Mouse (Mus musculus): ENCODE measurements around the gene Sox5. TPM values are rescaled to one million over a fixed set of nuclear protein-coding genes. Genes with fewer than 3 reads are reported as not detected.

The Sox5 gene
- polyA plus RNA-seq, 1 experiment from 2014 or later = 29.7 TPM

DNA sequence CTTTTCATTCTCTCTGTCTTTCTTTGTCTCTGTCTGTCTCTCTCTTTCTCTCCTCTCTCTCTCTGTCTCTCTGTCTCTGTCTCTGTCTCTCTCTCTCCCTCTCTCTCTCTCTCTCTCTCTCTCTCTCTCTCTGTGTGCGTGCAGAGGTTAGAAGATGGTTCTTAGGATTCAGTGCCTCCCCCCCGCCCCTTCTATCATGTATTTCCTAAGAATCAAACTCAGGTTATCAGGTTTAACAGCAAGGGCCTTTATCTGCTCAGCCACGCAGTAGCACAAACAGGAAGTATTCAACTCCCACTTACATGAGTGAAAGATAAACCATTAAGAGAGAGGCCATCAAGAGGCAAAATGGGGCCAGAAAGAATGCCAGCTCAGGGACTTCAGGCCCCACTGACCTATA is 913.0 kb downstream of the Sox5 start:
- no peak overlapping the region for H3K9ac ChIP-seq (replicated peaks; ENCODE audit: low read length)
- no peak overlapping the region for H3K27ac ChIP-seq (replicated peaks; ENCODE audit: low read depth, low read length)
- no peaks in the 10 kb centered on the region for H3K27me3 ChIP-seq (ENCODE audit: control insufficient read depth, insufficient read depth, low read length)
- H3K4me3 ChIP-seq (replicated peaks; ENCODE audit: low read depth, low read length) = no peak overlapping the region
- ATAC-seq (ENCODE audit: low FRiP score, low TSS enrichment) = no peak
- no peak overlapping the region for H3K4me2 ChIP-seq (ENCODE audit: low read length)
- no peaks in the 10 kb centered on the region for H3K36me3 ChIP-seq (ENCODE audit: control insufficient read depth, insufficient read depth, low read length)
- no peaks in the 10 kb centered on the region for H3K9me3 ChIP-seq (ENCODE audit: control insufficient read depth, low read length)
- WGBS = 87% methylated on average over 3 of the region's 3 CpGs
- H3K4me1 ChIP-seq (ENCODE audit: control insufficient read depth, insufficient read depth, low read length) = no peaks in the 10 kb centered on the region
- DNase-seq = no peak

DNA sequence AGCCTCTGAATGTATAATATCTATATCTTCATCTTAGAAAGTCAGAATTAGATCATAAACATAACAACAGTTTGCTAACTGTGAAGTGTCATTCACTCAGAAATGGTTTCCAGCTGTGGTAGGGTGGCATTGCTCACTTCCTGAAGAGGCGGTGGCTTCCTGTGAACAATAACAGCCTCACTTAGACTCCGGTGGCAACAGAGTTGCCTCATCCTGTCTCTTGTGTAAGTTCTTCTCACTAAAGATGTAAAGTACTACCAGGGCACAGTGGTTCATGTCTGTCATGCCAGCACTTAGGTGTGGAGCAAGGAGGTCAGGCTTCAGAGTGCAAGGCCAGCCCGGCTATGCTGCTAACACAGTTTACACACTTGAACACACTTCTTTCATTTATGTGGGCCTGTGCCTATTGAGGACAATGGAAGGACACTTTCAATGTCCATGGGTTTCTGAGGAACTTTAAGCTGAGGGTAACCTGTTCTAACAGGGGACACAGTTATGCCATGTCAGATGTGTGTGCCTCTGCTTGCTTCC is 913.6 kb downstream of the Sox5 start:
- 89% methylated on average over 3 of the region's 3 CpGs for WGBS
- no peak overlapping the region for H3K27ac ChIP-seq (replicated peaks; ENCODE audit: low read depth, low read length)
- no peak for DNase-seq
- no peaks in the 10 kb centered on the region for H3K9me3 ChIP-seq (ENCODE audit: control insufficient read depth, low read length)
- no peak for ATAC-seq (ENCODE audit: low FRiP score, low TSS enrichment)
- H3K4me2 ChIP-seq (ENCODE audit: low read length) = no peak overlapping the region
- H3K9ac ChIP-seq (replicated peaks; ENCODE audit: low read length) = no peak overlapping the region
- no peak overlapping the region for H3K4me3 ChIP-seq (replicated peaks; ENCODE audit: low read depth, low read length)
- no peaks in the 10 kb centered on the region for H3K4me1 ChIP-seq (ENCODE audit: control insufficient read depth, insufficient read depth, low read length)
- no peaks in the 10 kb centered on the region for H3K27me3 ChIP-seq (ENCODE audit: control insufficient read depth, insufficient read depth, low read length)
- no peaks in the 10 kb centered on the region for H3K36me3 ChIP-seq (ENCODE audit: control insufficient read depth, insufficient read depth, low read length)

- H3K9me3 ChIP-seq (ENCODE audit: control insufficient read depth, low read length) = no peaks in the 10 kb centered on the region
- H3K4me1 ChIP-seq (ENCODE audit: control insufficient read depth, insufficient read depth, low read length) = no peaks in the 10 kb centered on the region
- no peaks in the 10 kb centered on the region for H3K36me3 ChIP-seq (ENCODE audit: control insufficient read depth, insufficient read depth, low read length)
- 66% methylated on average over 5 of the region's 5 CpGs for WGBS
- H3K27ac ChIP-seq (replicated peaks; ENCODE audit: low read depth, low read length) = no peak overlapping the region
- DNase-seq = no peak
- H3K4me3 ChIP-seq (replicated peaks; ENCODE audit: low read depth, low read length) = no peak overlapping the region
- no peak for ATAC-seq (ENCODE audit: low FRiP score, low TSS enrichment)
- no peak overlapping the region for H3K4me2 ChIP-seq (ENCODE audit: low read length)
- no peak overlapping the region for H3K9ac ChIP-seq (replicated peaks; ENCODE audit: low read length)
- H3K27me3 ChIP-seq (ENCODE audit: control insufficient read depth, insufficient read depth, low read length) = no peaks in the 10 kb centered on the region
Measured at GRCm38 (mm10) chr6:143867029-143867428, 914.7 kb downstream of the Sox5 start.

DNA sequence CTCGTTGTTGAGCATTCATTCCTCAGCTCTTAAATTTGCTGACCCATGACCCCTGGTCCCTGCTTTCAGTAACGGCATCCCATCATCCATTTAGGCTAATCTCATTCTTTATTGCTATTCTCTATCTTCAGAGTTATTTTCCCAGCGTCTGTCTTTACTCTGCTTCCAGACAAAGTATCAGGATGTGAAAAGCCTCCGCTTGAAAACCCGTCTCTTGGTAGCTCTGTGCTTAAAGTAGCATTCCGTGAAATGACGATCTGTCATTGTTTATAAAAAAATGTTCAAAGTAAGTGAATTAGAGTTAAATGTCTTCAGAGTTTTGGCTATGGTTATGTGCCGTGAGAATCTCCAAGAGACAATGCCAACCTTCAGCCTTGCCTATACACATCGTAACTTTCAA is 915.2 kb downstream of the Sox5 start:
- no peak for ATAC-seq (ENCODE audit: low FRiP score, low TSS enrichment)
- 62% methylated on average over 9 of the region's 9 CpGs for WGBS
- no peak for DNase-seq
- Histone ChIP-seq H3K36me3 (ENCODE audit: control insufficient read depth, insufficient read depth, low read length) (no peaks in the 10 kb centered on the region), H3K9ac (replicated peaks; ENCODE audit: low read length) (no peak overlapping the region), H3K4me1 (ENCODE audit: control insufficient read depth, insufficient read depth, low read length) (no peaks in the 10 kb centered on the region), H3K27me3 (ENCODE audit: control insufficient read depth, insufficient read depth, low read length) (no peaks in the 10 kb centered on the region), H3K9me3 (ENCODE audit: control insufficient read depth, low read length) (no peaks in the 10 kb centered on the region), H3K4me3 (replicated peaks; ENCODE audit: low read depth, low read length) (no peak overlapping the region), H3K4me2 (ENCODE audit: low read length) (no peak overlapping the region), H3K27ac (replicated peaks; ENCODE audit: low read depth, low read length) (no peak overlapping the region)

DNA sequence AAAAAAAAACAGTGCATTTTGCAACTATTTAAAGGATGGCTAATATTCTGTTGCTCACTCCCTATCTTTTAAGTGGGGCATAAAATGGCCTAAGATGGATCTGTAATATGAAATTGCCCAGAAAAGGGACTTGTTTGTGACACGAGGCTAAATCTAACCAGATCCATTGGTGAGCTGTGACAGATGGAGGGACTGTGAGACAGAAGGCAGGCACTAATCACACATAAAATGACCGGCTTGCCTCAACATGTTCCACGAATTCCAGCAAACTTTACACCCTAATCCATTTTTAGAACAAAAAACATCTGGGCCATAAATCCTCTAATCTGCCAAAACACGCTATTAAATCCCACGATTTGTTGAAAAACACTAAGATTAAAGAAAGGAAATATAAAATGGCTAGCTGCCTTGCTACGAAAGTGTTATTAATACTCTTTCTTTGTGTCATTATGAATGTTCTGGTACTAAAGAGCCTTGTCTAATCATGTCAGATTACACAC is 919.1 kb downstream of the Sox5 start:
- Histone ChIP-seq H3K4me1 (ENCODE audit: control insufficient read depth, insufficient read depth, low read length) (0 out of 2 replicates have a peak, but pooled peaks cover 4% of the 10 kb centered on the region), H3K27me3 (ENCODE audit: control insufficient read depth, insufficient read depth, low read length) (no peaks in the 10 kb centered on the region), H3K9me3 (ENCODE audit: control insufficient read depth, low read length) (no peaks in the 10 kb centered on the region), H3K36me3 (ENCODE audit: control insufficient read depth, insufficient read depth, low read length) (no peaks in the 10 kb centered on the region), H3K9ac (replicated peaks; ENCODE audit: low read length) (no peak overlapping the region), H3K4me3 (replicated peaks; ENCODE audit: low read depth, low read length) (no peak overlapping the region), H3K4me2 (ENCODE audit: low read length) (no peak overlapping the region), H3K27ac (replicated peaks; ENCODE audit: low read depth, low read length) (no peak overlapping the region)
- no peak for DNase-seq
- no peak for ATAC-seq (ENCODE audit: low FRiP score, low TSS enrichment)
- 49% methylated on average over 6 of the region's 6 CpGs for WGBS

- Histone ChIP-seq H3K4me3 (replicated peaks; ENCODE audit: low read depth, low read length) (no peak overlapping the region), H3K27ac (replicated peaks; ENCODE audit: low read depth, low read length) (no peak overlapping the region), H3K4me1 (ENCODE audit: control insufficient read depth, insufficient read depth, low read length) (peaks cover 4% of the 10 kb centered on the region; the same call in 1 of the 2 replicates), H3K27me3 (ENCODE audit: control insufficient read depth, insufficient read depth, low read length) (no peaks in the 10 kb centered on the region), H3K36me3 (ENCODE audit: control insufficient read depth, insufficient read depth, low read length) (no peaks in the 10 kb centered on the region), H3K9ac (replicated peaks; ENCODE audit: low read length) (no peak overlapping the region), H3K4me2 (ENCODE audit: low read length) (no peak overlapping the region), H3K9me3 (ENCODE audit: control insufficient read depth, low read length) (no peaks in the 10 kb centered on the region)
- WGBS = 60% methylated on average over 7 of the region's 7 CpGs
- DNase-seq = no peak
- no peak for ATAC-seq (ENCODE audit: low FRiP score, low TSS enrichment)
Measured at GRCm38 (mm10) chr6:143860036-143860435, 921.7 kb downstream of the Sox5 start.

DNA sequence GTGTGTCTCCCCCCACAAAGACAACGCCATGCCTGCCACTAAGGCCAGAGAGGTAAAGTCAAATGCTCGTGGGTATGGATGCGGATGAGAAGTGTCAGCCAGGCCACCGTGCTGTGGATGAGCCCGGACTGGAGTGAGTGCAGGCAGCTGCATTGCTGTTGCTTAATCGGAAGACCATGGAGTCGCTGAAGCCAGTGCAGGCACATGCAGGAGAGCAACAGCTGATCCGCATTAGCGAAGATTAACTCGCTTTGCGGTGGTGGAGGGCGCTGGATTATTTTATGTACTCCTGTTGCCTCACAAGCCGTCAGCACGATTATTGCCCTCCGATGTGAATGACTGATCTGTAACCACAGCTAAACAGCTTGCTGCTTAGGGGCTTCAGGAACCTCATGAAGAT is 922.2 kb downstream of the Sox5 start:
- H3K27ac ChIP-seq (replicated peaks; ENCODE audit: low read depth, low read length) = no peak overlapping the region
- WGBS = 56% methylated on average over 15 of the region's 15 CpGs
- no peak overlapping the region for H3K9ac ChIP-seq (replicated peaks; ENCODE audit: low read length)
- DNase-seq (peak; percentile 68), ATAC-seq (ENCODE audit: low FRiP score, low TSS enrichment) (peak; percentile 20; the same call in 1 of the 2 replicates)
- no peak overlapping the region for H3K4me3 ChIP-seq (replicated peaks; ENCODE audit: low read depth, low read length)
- no peaks in the 10 kb centered on the region for H3K36me3 ChIP-seq (ENCODE audit: control insufficient read depth, insufficient read depth, low read length)
- H3K4me1 ChIP-seq (ENCODE audit: control insufficient read depth, insufficient read depth, low read length) = peaks cover 4% of the 10 kb centered on the region; the same call in 1 of the 2 replicates
- H3K27me3 ChIP-seq (ENCODE audit: control insufficient read depth, insufficient read depth, low read length) = no peaks in the 10 kb centered on the region
- no peak overlapping the region for H3K4me2 ChIP-seq (ENCODE audit: low read length)
- no peaks in the 10 kb centered on the region for H3K9me3 ChIP-seq (ENCODE audit: control insufficient read depth, low read length)

- no peak for ATAC-seq (ENCODE audit: low FRiP score, low TSS enrichment)
- no peaks in the 10 kb centered on the region for H3K36me3 ChIP-seq (ENCODE audit: control insufficient read depth, insufficient read depth, low read length)
- H3K4me3 ChIP-seq (replicated peaks; ENCODE audit: low read depth, low read length) = no peak overlapping the region
- no peak for DNase-seq
- 94% methylated on average over 2 of the region's 2 CpGs for WGBS
- H3K4me1 ChIP-seq (ENCODE audit: control insufficient read depth, insufficient read depth, low read length) = peaks cover 4% of the 10 kb centered on the region; the same call in 1 of the 2 replicates
- H3K9me3 ChIP-seq (ENCODE audit: control insufficient read depth, low read length) = no peaks in the 10 kb centered on the region
- no peak overlapping the region for H3K9ac ChIP-seq (replicated peaks; ENCODE audit: low read length)
- no peak overlapping the region for H3K27ac ChIP-seq (replicated peaks; ENCODE audit: low read depth, low read length)
- H3K27me3 ChIP-seq (ENCODE audit: control insufficient read depth, insufficient read depth, low read length) = no peaks in the 10 kb centered on the region
- no peak overlapping the region for H3K4me2 ChIP-seq (ENCODE audit: low read length)
Measured at GRCm38 (mm10) chr6:143858551-143858950, 923.2 kb downstream of the Sox5 start.

DNA sequence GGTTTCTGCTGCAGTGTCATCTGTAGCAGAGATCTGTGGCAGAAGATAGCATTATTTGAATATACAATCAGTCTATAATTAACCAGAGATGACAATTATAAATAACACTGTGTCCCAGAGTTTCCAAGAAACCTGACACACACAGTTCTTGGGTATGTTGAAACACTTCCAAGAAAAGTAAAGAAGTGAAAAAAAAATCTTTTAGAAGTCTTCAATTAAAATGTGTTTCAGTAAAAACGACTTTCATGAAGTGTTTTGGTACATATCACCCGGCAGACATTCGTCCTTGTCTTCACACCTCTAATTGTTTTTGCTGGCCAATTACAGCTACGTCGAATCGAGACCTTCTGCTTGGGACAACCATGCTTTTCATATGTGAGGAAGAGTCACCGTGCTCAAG is 924.4 kb downstream of the Sox5 start:
- ATAC-seq (ENCODE audit: low FRiP score, low TSS enrichment) (no peak), DNase-seq (no peak)
- H3K4me3 ChIP-seq (replicated peaks; ENCODE audit: low read depth, low read length) = no peak overlapping the region
- H3K36me3 ChIP-seq (ENCODE audit: control insufficient read depth, insufficient read depth, low read length) = no peaks in the 10 kb centered on the region
- no peak overlapping the region for H3K4me2 ChIP-seq (ENCODE audit: low read length)
- no peaks in the 10 kb centered on the region for H3K27me3 ChIP-seq (ENCODE audit: control insufficient read depth, insufficient read depth, low read length)
- H3K4me1 ChIP-seq (ENCODE audit: control insufficient read depth, insufficient read depth, low read length) = peaks cover 4% of the 10 kb centered on the region; the same call in 1 of the 2 replicates
- no peak overlapping the region for H3K27ac ChIP-seq (replicated peaks; ENCODE audit: low read depth, low read length)
- 93% methylated on average over 7 of the region's 7 CpGs for WGBS
- H3K9ac ChIP-seq (replicated peaks; ENCODE audit: low read length) = no peak overlapping the region
- H3K9me3 ChIP-seq (ENCODE audit: control insufficient read depth, low read length) = no peaks in the 10 kb centered on the region

Data from midbrain, embryonic 14.5 days (tissue).